Mouse (Mus musculus) cerebellum, adult 9-11 months (tissue): ENCODE measurements at regions not wholly inside any gene's neighbourhood (a gene's known extent, or its start where the extent isn't known, plus 50 kb on each side); places are given as distances from the start of the nearest gene placed in this dataset.
A peak's percentile ranks its signal among the peaks of the same experiment; 100 is the strongest.
"Not testable (repeated sequence)": the region's sequence is repeated elsewhere in the genome, so short reads cannot be mapped to it uniquely, and the experiment has no call there.

ENCODE experiments used
- DNase-seq: peaks from one replicate; pipeline ENCODE4 v3.0.0; 2022

GRCm38 (mm10) chr14:15872013-15872412, 377.1 kb upstream of the Ngly1 start:
- no peak for DNase-seq

GRCm38 (mm10) chr14:15880146-15880545, 368.9 kb upstream of the Ngly1 start:
- peak; percentile 50 for DNase-seq

GRCm38 (mm10) chr14:15881284-15881683, 367.8 kb upstream of the Ngly1 start:
- peak; percentile 39 for DNase-seq

GRCm38 (mm10) chr14:15884641-15885340, 364.3 kb upstream of the Ngly1 start:
- DNase-seq = peak; percentile 64

GRCm38 (mm10) chr14:15897098-15897497, 352.0 kb upstream of the Ngly1 start:
- DNase-seq = peak; percentile 39

- not testable (repeated sequence) for DNase-seq
Observed at GRCm38 (mm10) chr14:15906429-15906828, 342.7 kb upstream of the Ngly1 start.

GRCm38 (mm10) chr14:15913206-15913605, 335.9 kb upstream of the Ngly1 start:
- DNase-seq = not testable (repeated sequence)

GRCm38 (mm10) chr14:15914176-15914575, 334.9 kb upstream of the Ngly1 start:
- no peak for DNase-seq

GRCm38 (mm10) chr14:15924676-15925075, 324.4 kb upstream of the Ngly1 start:
- DNase-seq = peak; percentile 39

- DNase-seq = no peak
Observed at GRCm38 (mm10) chr14:15934729-15935128, 314.4 kb upstream of the Ngly1 start.

GRCm38 (mm10) chr14:15970321-15970720, 278.8 kb upstream of the Ngly1 start:
- DNase-seq = no peak

GRCm38 (mm10) chr14:15970767-15971166, 278.3 kb upstream of the Ngly1 start:
- no peak for DNase-seq

- DNase-seq = no peak
Observed at GRCm38 (mm10) chr14:15971306-15971705, 277.8 kb upstream of the Ngly1 start.

- no peak for DNase-seq
Observed at GRCm38 (mm10) chr14:15977366-15977765, 271.7 kb upstream of the Ngly1 start.

GRCm38 (mm10) chr14:15978329-15978728, 270.8 kb upstream of the Ngly1 start:
- DNase-seq = no peak

- no peak for DNase-seq
Observed at GRCm38 (mm10) chr14:16005409-16005808, 243.7 kb upstream of the Ngly1 start.

GRCm38 (mm10) chr14:16006968-16007367, 242.1 kb upstream of the Ngly1 start:
- no peak for DNase-seq

GRCm38 (mm10) chr14:16009778-16010177, 239.3 kb upstream of the Ngly1 start:
- no peak for DNase-seq

GRCm38 (mm10) chr14:16023853-16024252, 225.2 kb upstream of the Ngly1 start:
- no peak for DNase-seq

GRCm38 (mm10) chr14:16037771-16038170, 211.3 kb upstream of the Ngly1 start:
- no peak for DNase-seq

- no peak for DNase-seq
Observed at GRCm38 (mm10) chr14:16038336-16038735, 210.7 kb upstream of the Ngly1 start.

- DNase-seq = peak; percentile 14
Observed at GRCm38 (mm10) chr14:16044466-16044865, 204.6 kb upstream of the Ngly1 start.

- not testable (repeated sequence) for DNase-seq
Observed at GRCm38 (mm10) chr14:16072534-16072933, 176.5 kb upstream of the Ngly1 start.

GRCm38 (mm10) chr14:16074089-16074488, 175.0 kb upstream of the Ngly1 start:
- peak; percentile 83 for DNase-seq

- DNase-seq = no peak
Observed at GRCm38 (mm10) chr14:16079096-16079495, 170.0 kb upstream of the Ngly1 start.
